Mouse (Mus musculus): ENCODE data around the gene Snx8.
A peak's percentile ranks its signal among the peaks of the same experiment; 100 is the strongest.

Gene Snx8

DNA sequence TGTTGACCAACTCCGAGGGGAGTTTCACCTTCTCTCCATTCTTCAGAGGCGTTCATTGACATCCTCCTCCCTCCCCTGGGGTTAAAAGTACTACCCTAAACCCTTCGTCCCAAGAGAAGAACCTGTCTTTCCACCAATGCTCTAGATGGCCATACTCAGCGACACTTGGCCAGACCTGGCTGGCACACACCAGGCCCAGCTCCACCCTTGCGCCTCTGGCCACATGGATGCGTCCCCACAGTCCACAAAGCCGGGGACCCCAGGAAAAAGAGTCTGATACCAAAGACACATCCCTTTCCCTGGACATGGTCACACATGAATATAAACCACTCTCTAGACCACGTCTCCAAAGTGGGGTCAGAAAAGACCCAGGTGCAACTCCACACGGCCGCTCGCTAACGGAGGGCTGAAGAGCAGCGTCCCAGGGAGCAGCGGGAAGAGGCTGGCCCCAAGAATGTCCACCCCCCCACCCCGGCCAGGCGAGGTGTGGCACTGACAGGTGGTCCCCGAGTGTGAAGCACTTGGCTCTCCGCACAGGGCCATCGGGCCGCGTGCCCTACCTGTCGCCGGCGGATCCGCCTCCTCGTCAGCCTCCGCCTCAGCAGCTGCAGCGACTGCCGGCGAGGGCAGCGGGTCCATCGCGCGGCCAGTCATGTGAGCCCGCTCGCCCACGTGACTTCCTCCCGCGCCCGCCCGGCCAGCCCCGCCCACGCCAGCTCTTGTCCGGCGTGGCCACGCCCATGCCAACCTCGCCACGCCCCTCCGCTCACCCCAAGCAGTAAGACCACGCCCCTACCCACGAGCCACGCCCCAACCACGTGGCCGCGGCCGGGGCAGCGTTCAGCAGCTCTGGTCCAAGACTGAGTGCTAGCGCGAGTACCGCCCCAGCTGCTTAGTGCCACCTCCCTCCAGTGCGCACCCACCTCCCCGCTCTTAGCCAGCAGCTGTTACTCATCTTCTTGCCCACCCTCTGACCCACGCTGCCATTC, at the start of gene Snx8:
Gene Snx8 (minus strand): TSS at position 675 of the 989 bp plus-strand sequence.
- DNase-seq (ENCODE audit: low read depth, low spot score), result peak; percentile 96

DNA sequence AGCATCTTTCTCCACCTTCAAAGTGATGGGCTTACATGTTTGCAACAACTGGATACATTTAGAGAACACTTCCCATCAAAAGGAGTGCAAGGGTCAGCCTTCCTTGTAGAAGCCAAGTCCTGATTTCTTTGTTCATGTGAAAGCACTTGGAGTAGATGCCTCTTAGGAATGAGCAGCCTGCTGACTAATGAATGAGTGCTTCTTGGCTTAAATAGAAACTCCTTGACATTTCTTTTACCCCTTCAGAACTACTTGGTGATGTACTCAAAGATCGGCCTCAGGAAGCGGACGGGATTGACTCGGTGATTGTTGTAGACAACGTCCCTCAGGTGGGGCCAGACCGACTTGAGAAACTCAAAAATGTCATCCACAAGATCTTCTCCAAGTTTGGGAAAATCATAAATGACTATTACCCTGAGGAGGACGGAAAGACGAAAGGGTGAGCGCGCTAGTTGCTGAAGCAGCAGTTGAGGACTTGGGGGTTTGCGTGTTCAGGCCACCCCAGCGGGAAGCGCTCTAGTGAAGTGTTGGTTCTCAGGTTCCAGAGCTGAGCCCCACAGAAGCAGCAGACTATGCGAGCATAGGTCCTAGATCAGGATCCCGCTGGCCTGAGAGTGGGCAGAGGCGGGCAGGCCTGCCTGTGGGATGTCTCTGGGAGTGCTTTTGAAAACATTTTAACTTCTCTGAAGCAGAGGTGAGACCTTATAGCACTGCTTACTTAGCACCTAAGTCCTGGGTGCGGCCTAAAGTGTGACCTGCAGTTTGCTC, 36.1 kb upstream of the Snx8 start:
- no peak for DNase-seq (ENCODE audit: low read depth, low spot score)

DNA sequence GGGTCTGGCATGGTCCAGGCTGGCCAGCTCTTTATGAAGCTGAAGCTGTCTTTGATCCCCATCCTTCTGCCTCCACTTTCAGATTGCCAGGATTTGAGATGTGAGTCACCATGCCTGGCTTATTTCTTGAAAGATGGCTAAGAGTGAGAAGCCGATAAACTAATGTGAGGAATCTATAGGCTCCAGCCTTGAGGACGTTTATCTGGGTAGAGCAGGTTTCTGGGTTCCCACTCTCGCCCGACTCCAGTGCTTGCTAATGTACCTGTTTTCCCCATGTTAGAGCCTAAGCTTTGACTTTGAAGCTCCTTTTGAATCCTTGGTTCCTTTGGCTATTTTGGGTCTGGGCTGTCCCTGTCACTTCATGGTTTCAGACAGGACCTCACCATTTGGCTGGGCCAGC, 31.6 kb upstream of the Snx8 start:
- DNase-seq (ENCODE audit: low read depth, low spot score), result no peak

DNA sequence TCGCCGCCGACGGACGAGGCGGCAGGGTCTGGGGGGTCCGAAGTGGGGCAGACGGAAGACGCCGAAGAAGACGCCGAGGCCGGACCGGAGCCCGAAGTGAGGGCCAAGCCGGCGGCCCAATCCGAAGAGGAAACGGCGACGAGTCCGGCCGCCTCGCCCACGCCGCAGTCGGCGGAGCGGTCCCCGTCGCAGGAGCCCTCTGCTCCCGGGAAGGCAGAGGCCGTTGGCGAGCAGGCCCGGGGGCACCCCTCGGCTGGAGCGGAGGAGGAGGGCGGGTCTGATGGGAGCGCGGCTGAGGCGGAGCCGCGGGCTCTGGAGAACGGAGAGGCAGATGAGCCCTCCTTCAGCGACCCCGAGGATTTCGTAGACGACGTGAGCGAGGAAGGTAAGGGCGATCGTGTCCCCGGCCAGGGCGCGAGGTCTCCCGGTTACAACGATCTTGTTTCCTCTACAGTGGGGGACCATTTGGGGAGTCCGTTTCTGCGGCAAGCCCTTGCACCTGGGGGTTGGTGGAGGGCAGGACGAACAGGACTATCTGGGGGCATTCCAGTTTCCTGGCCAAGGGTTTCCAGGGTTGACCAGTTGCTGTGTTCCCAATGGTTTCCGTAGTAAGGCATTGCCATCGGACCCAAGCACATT, 30.5 kb upstream of the Snx8 start:
- DNase-seq (ENCODE audit: low read depth, low spot score), result no peak

DNA sequence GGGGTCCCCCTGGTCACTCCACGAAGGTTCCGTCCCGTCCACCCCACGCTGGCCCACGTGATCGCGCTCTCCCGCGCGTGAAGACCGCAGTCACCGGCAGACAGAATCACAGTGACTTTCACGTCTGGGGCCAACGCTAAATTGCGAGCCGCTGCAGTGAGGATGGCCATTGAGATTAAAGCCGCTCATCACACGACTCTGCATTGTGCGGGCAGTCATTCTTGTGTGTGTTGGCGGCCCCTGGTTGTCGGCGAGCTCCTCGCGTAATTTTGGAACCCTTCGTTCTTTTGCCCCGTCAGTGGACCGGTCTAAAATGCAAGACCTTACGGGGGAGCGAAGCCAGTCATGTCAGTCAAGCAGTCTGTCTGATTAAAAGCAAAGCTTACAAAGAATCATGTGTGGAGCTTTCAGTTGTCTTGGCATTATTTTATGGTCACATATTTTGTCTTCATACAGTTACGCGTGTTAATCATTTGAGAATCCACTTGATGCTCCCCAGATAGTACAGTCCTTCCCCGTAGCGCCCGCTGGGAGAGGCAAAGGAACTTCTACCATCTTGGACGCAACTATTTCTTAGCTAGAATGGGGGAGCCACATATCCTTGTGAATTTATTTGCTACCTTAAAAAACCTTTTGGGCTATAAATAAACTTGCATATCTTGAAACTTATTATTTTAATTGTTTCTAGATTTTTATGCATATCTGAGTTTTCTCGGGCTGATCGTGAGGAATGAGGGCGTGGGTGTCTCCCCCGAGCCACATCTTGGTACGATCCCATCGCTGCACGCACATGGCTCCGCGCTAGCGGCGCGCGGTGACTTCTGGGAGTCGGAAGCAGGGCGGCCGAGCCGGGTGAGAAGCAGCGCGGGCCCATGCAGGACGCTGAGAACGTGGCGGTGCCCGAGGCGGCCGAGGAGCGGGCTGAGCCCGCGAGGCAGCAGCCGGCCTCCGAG, 29.7 kb upstream of the Snx8 start, which contains the start of gene Eif3b:
Gene Eif3b (plus strand): TSS at position 840 of the 953 bp plus-strand sequence.
- DNase-seq (ENCODE audit: low read depth, low spot score), result peak; percentile 92

DNA sequence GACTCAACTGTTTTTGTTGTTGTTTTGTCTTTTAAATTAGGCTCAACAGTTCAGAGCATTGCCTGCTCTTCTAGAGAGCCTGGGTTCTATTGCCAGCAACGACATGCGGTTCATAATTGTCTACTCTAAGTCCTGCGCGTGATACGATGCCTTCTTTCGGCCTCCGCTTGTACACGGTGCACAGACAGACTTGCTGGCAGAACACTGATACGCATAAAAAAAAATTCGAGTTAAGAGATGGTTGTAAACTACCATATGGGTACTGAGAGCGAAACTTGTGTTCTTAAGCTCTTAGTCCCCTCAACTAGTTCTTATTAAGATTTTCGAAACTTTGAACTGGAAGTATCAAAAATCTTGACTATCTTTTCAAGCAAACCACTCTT, 29.0 kb upstream of the Snx8 start:
- peak; percentile 32 for DNase-seq (ENCODE audit: low read depth, low spot score)

DNA sequence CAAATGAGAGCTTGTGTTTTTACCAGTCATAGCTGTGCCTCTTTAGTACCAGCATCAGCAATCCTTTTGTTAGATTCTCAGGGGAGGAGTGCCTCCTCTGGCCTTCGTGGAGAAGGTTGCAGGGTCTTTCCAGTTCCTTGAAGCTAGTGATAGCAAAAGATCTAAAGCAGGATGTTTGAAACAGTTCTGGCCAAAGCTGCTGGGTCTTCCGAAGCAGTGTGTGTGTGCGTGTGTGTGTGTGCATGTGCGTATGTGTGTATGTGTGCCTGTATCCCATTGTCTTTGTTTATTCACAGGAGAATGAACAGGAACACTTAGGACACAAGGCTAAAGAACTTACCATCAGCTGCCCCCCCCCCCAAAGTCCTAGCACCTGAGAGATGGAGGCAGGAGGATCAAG, 25.6 kb upstream of the Snx8 start:
- DNase-seq (ENCODE audit: low read depth, low spot score), result peak; percentile 39

DNA sequence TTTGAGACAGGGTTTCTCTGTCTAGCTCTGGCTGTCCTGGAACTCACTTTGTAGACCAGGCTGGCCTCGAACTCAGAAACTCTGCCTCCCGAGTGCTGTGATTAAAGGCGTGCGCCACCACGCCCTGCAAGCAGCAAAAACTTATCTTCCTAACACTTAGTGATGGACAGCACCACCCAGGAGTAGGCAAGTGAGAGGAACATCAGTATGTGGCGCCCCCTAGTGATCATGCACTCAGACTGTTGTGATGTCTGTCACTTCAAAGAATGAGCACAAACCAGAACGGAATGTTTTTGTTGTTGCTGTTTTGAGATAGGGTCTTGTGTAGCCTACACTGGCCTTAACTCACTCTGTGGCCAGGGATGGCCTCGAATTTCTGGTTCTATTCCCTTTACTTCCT, 22.3 kb upstream of the Snx8 start:
- DNase-seq (ENCODE audit: low read depth, low spot score), result peak; percentile 90

DNA sequence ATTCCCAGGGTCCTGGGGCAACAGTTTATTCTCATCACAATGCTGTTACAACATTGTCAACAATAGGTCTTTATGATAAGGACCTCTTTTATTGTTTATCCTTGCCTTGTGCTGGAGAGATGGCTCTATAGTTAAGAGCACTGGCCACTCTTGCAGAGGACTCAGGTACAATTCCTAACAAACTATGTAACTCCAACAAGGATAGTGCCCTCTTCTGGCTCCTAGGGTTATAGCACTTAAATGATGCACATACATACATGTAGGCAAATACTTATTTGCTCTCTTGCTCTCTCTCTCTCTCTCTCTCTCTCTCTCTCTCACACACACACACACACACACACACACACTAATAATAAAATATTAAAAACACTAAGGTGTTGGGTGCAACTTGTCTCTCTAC, 19.7 kb upstream of the Snx8 start:
- DNase-seq (ENCODE audit: low read depth, low spot score), result peak; percentile 46

DNA sequence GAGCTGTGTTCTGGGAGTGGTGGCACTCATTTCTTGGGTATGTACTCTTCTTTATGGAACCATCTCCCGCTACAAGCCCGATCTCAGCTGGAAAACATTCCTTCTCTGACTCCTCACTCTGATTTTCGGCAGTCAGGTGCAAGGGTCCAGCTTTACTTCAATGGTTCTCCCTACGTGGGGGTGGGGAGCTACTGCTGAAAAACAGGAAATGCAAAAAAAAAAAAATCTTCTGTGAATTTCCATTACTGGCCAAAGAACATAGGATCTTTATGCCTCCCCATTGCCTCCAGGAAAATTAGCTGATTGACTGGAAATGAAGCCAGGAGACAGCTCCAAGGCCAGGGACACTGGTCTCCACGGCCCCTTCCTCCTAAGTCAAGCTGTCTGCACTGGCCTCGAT, 17.6 kb upstream of the Snx8 start:
- no peak for DNase-seq (ENCODE audit: low read depth, low spot score)

DNA sequence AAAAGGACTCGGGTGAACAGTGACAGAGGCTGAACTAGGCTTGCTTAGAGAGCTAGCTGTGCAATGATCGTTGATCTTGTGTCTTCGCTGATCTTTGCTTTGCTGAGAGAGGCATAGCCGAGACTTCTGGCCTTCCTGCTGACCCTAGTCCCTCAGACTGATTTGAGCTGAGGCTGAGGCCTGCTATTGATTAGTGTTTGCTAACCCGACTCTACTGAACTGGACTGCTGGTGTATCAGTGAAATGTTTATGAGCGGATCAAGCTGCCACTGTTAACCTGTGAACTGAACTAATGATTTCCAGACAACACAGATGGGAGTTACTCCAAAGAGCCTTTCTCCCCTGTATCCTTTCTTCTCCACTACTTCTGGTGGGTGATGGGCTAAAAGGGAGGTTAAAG, 16.1 kb upstream of the Snx8 start:
- no peak for DNase-seq (ENCODE audit: low read depth, low spot score)

DNA sequence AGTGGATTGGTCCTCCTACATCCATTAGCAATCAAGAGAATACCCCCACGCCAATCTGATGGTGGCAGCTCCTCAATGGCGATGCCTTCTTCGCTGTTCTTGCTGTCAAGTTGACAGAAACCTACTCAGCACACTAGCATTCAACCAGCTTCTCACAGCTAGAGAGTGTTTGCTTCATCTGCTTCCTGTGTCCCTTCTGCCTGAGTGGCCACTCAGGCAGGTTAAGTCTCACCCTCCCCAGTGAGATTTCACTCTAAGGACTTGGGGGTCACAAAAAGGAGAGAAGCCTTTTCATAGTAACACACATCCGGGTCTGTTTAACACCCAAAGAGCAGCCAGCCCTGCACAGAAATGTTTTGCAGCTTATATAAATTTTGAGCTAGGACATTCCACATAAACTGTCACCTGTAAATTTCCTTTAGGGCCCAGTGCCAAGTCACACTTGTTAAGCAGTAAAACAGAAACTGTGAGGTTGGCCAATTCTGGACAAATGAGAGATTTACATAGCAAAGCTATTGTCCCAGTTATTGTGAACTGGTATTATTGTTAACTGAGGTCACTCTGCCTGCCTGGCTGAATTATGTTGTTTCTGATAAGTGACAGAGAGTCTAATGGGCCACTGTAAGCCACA, 13.7 kb upstream of the Snx8 start:
- DNase-seq (ENCODE audit: low read depth, low spot score), result no peak

DNA sequence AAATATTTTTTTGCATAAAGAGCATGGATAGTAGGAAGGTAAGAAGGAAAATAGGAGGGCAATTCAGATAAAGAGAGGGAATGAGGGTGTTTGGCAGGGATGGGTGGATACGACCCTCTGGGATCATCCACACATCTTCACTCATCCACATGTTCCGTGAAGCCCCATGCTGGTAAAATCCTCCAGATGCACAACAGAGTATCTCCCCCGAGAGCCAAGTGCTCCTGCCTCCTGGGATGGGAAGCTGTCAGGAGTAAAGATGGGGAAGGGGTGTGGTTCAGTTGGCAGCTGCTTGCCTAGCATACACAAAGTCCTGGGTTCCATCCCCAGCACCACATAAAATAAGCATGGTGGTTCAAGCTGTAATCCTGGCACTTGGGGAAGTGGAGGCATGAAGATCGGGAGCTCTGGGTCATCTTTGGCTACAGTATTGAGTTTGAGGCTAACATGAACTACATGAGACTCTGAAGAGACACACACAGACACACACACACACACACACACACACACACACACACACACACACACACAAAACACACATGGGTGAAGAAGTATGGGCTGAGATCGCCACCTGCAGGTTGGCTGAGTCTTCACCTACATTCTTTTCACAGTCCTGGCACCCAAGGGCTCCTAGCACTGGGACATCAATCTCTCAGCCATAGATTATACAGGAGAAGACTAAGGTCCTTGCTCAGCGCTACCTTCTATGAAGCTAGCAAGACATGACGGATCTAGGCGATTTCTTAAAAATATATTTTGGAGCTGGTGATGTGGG, 7.3 kb upstream of the Snx8 start:
- peak; percentile 41 for DNase-seq (ENCODE audit: low read depth, low spot score)

DNA sequence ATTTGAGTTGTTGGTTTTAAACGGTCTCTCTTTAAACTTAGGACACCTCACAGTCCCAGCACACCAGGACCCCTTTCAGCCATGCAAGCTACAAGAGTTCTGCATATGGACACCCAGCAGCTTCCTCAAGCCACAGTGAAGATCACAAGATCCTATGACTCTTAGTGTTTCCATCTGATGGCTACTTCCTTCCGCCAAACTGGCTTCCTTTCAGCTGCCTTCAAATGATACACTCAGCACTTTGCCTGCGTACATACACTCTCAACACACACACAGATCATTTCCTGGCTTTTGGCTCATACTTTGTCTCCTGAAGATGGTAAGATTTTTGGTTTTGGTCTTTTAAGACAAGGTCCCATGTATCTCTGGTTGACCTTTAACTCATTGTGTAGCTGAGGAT, 3.6 kb upstream of the Snx8 start:
- no peak for DNase-seq (ENCODE audit: low read depth, low spot score)

DNA sequence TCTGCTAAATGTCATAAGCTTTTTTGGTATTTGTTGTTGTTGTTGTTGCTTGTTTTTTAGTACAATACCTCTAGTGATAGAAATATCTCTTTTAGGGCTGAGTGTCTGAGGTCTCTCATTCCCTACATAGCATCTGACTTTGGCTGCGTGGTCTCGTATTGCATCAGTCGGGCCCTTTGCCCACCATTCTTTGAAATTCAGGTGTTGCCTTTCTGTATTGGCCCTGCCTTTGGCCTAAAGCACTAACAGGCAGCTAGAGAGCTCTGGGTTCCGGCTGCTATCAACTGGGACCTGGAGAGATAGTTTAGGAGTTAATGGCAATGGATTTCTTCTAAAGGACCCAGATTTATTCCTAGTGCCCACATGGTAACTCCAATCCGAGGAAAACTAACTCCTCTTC, 2.9 kb upstream of the Snx8 start:
- no peak for DNase-seq (ENCODE audit: low read depth, low spot score)

DNA sequence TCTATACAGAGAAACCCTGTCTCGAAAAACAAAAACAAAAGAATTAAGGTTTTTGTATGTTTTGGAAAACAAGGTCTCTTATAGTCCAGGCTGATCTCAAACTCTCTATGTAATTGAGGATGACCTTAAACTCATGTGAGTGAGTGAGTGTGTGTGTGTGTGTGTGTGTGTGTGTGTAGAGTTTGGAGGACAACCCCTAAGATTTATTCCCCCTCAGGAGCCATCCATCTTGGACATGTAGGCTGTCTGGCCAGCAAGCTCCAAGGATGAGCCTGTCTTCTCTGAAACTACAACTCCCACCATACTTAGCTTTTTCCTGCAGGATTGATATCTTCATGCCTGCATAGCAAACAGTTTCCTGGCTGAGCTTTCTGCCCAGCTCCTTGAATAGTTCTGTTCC, 2.4 kb upstream of the Snx8 start:
- DNase-seq (ENCODE audit: low read depth, low spot score), result no peak

DNA sequence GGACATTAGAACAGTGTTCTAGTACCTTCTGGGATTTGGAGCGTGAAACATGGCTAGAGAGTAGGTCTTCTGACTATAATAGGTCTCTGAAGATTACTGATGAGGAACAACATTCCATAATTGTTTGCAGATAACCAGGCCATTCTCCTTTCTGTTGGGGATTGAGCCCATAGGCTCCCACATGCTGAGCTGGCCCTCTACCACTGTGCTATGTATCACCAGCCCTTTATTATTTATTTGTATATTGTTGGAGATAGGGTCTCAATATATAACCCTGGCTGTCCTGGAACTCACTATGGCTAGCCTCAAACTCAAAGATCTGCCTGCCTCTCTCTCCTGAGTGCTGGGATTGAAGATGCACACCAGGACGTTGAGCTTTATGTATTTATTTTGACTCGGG, 585 bp upstream of the Snx8 start:
- DNase-seq (ENCODE audit: low read depth, low spot score), result no peak

DNA sequence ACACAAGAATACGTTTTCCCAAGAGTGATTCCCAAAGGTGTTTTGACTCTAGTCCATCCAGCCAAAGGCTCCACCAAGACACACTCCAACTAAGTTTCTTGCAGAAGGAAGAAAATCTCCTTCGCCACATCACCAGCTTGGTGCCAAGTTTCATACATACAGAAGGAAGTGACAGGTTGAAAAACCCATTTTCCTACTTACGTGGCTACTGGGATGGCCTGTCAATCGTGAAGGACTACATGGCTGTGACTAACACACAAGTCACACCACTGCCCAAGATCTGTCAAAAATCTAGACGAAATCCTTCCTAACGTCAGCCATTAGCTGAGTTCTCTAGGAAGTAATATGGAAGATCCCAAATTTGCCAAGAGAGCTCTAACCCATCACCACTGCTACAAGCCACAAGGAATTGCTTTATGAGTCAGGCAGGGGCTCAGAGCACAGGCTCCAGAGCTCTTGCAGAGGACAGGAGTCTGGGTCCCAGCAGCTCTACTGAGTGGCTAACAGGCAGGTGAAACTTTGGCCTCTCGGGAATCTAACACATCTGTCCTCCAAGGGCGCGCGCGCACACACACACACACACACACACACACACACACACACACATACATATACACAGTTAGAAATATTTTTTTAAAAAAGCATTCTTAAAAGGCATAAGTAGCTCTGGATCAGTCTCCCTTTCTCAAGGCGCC, 1.1 kb downstream of the Snx8 start:
- no peak for DNase-seq (ENCODE audit: low read depth, low spot score)

DNA sequence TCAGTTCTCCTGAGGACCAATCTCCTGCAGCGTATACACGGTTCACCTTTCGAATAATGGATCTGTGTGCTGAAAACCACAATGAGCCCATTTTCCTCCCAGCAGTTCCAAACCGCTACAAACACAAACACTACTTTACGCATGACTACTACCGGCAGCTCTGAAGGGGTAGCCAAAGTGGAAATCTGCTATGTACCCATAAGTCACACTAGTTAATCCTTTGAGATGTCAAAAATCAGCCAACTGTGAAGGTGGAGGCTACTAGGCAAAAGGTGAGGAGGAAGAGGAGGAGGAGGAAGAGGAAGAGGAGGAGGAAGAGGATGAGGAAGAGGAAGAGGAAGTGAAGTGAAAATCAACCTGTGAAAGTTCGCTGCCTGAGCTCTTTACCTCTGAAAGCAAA, 1.8 kb downstream of the Snx8 start:
- no peak for DNase-seq (ENCODE audit: low read depth, low spot score)
